Mouse (Mus musculus) neural tube, embryonic 12.5 days (tissue): Measurements from ENCODE around the gene Ublcp1. TPM values are rescaled to one million over a fixed set of nuclear protein-coding genes. Genes with fewer than 3 reads are reported as not detected.

Source experiments
- ATAC-seq: fragments of 200-750 bp; cut with Nextera tagmentation; 2 replicates; pipeline ENCODE4 v1.8.0; 2017; ENCODE audit warnings: low read depth, mild to moderate bottlenecking, moderate TSS enrichment, moderate library complexity; ENCODE audit not compliant: low FRiP score
- H3K27ac ChIP-seq: fragments of 300-500 bp; sonication (generic); 2 replicates; pipeline ENCODE4 v1.5.1; 2016
- H3K27me3 ChIP-seq: fragments of 300-500 bp; sonication (generic); replicated peaks from 2 replicates; pipeline ENCODE4 v1.6.1; 2016; ENCODE audit warnings: mild to moderate bottlenecking
- H3K36me3 ChIP-seq: fragments of 300-500 bp; sonication (generic); 2 replicates; pipeline ENCODE4 v1.6.1; 2016; ENCODE audit warnings: mild to moderate bottlenecking
- H3K4me1 ChIP-seq: fragments of 300-500 bp; sonication (generic); 2 replicates; pipeline ENCODE4 v1.6.1; 2016
- H3K4me2 ChIP-seq: fragments of 300-500 bp; sonication (generic); replicated peaks from 2 replicates; pipeline ENCODE4 v1.6.1; 2016; ENCODE audit warnings: mild to moderate bottlenecking
- H3K4me3 ChIP-seq: fragments of 300-500 bp; sonication (generic); 2 replicates; pipeline ENCODE4 v1.5.1; 2016
- H3K9ac ChIP-seq: fragments of 300-500 bp; sonication (generic); 2 replicates; pipeline ENCODE4 v1.6.1; 2016; ENCODE audit warnings: mild to moderate bottlenecking
- H3K9me3 ChIP-seq: fragments of 300-500 bp; sonication (generic); 2 replicates; pipeline ENCODE4 v1.6.1; 2016; ENCODE audit warnings: mild to moderate bottlenecking
- WGBS: fragments of 180-500 bp; shearing (Covaris S2); methylation state at CpG from one replicate; pipeline ENCODE4 v1.1.7; 2016; 5-methylcytosine and 5-hydroxymethylcytosine counted together
- polyA plus RNA-seq: library from polyadenylated mRNA; unstranded; fragments of >200 nt; fragmentation: Nextera tagmentation; extraction: Ambion mirVana; gene quantifications from 2 replicates; pipeline ENCODE4 v1.2.1, GENCODE M21; 2016

Ublcp1 gene
- 65.9 and 70.8 TPM in 2 replicates for polyA plus RNA-seq

- peak within 1 kb of the TSS; percentile 65 for H3K27ac ChIP-seq
- WGBS, result under 1% methylated on average over 54 of the region's 54 CpGs
- peak within 1 kb of the TSS; percentile 74 for H3K9ac ChIP-seq
- peak within 1 kb of the TSS; percentile 93 for H3K4me2 ChIP-seq
- H3K27me3 ChIP-seq, result no peaks in the 10 kb centered on the region
- peak within 1 kb of the TSS; percentile 65 for H3K4me3 ChIP-seq
- H3K9me3 ChIP-seq, result no peaks in the 10 kb centered on the region
- H3K36me3 ChIP-seq, result no peaks in the 10 kb centered on the region
- ATAC-seq, result peak; percentile 94
- peaks cover 12% of the 10 kb centered on the region for H3K4me1 ChIP-seq
Measured at GRCm38 (mm10) chr11:44470432-44471336, at the start of gene Ublcp1. Gene Ublcp1 (minus strand): TSS chr11:44470498.

- Histone ChIP-seq H3K4me3 (peak overlapping the region; percentile 98), H3K27me3 (no peaks in the 10 kb centered on the region), H3K36me3 (no peaks in the 10 kb centered on the region), H3K27ac (peak overlapping the region; percentile 87), H3K9ac (peak overlapping the region; percentile 97), H3K9me3 (no peaks in the 10 kb centered on the region), H3K4me1 (peaks cover 16% of the 10 kb centered on the region), H3K4me2 (peak overlapping the region; percentile 86)
- peak; percentile 79 for ATAC-seq
- under 1% methylated on average over 55 of the region's 61 CpGs for WGBS
Measured at GRCm38 (mm10) chr11:44519096-44519949, 49.0 kb upstream of the Ublcp1 start.

- no peaks in the 10 kb centered on the region for H3K27me3 ChIP-seq
- H3K9me3 ChIP-seq, result no peaks in the 10 kb centered on the region
- peak within 1 kb of the TSS; percentile 98 for H3K4me3 ChIP-seq
- ATAC-seq, result peak; percentile 86
- peaks cover 16% of the 10 kb centered on the region for H3K4me1 ChIP-seq
- peak within 1 kb of the TSS; percentile 86 for H3K4me2 ChIP-seq
- WGBS, result under 1% methylated on average over 70 of the region's 70 CpGs
- no peaks in the 10 kb centered on the region for H3K36me3 ChIP-seq
- peak within 1 kb of the TSS; percentile 97 for H3K9ac ChIP-seq
- peak within 1 kb of the TSS; percentile 87 for H3K27ac ChIP-seq
Measured at GRCm38 (mm10) chr11:44518281-44519095, 48.2 kb upstream of the Ublcp1 start, which contains the start of gene Rnf145. Gene Rnf145 (plus strand): TSS chr11:44518964.

- Histone ChIP-seq H3K27ac (no peak overlapping the region), H3K27me3 (no peaks in the 10 kb centered on the region), H3K4me1 (peaks cover 16% of the 10 kb centered on the region), H3K9me3 (no peaks in the 10 kb centered on the region), H3K4me2 (peak overlapping the region; percentile 86), H3K36me3 (no peaks in the 10 kb centered on the region), H3K9ac (0 out of 2 replicates have a peak overlapping the region, but pooled peaks have one; percentile 97), H3K4me3 (no peak overlapping the region)
- no peak for ATAC-seq
- WGBS, result 48% methylated on average over 6 of the region's 6 CpGs
Measured at GRCm38 (mm10) chr11:44517561-44518280, 47.4 kb upstream of the Ublcp1 start.

GRCm38 (mm10) chr11:44516362-44516761 is 46.1 kb upstream of the Ublcp1 start:
- 45% methylated on average over 1 of the region's 1 CpGs for WGBS
- Histone ChIP-seq H3K27ac (no peak overlapping the region), H3K9ac (no peak overlapping the region), H3K9me3 (no peaks in the 10 kb centered on the region), H3K4me2 (no peak overlapping the region), H3K27me3 (no peaks in the 10 kb centered on the region), H3K4me3 (no peak overlapping the region), H3K36me3 (no peaks in the 10 kb centered on the region), H3K4me1 (peaks cover 11% of the 10 kb centered on the region)
- no peak for ATAC-seq

GRCm38 (mm10) chr11:44514666-44515065 is 44.4 kb upstream of the Ublcp1 start:
- 53% methylated on average over 2 of the region's 2 CpGs for WGBS
- no peak overlapping the region for H3K27ac ChIP-seq
- H3K9ac ChIP-seq, result no peak overlapping the region
- no peaks in the 10 kb centered on the region for H3K27me3 ChIP-seq
- no peak for ATAC-seq
- H3K4me3 ChIP-seq, result no peak overlapping the region
- H3K36me3 ChIP-seq, result no peaks in the 10 kb centered on the region
- no peak overlapping the region for H3K4me2 ChIP-seq
- 0 out of 2 replicates have a peak, but pooled peaks cover 7% of the 10 kb centered on the region for H3K4me1 ChIP-seq
- no peaks in the 10 kb centered on the region for H3K9me3 ChIP-seq

GRCm38 (mm10) chr11:44513026-44513422 is 42.7 kb upstream of the Ublcp1 start:
- H3K4me1 ChIP-seq, result 0 out of 2 replicates have a peak, but pooled peaks cover 2% of the 10 kb centered on the region
- no peaks in the 10 kb centered on the region for H3K36me3 ChIP-seq
- no peak overlapping the region for H3K27ac ChIP-seq
- no peak overlapping the region for H3K9ac ChIP-seq
- ATAC-seq, result no peak
- H3K27me3 ChIP-seq, result no peaks in the 10 kb centered on the region
- H3K9me3 ChIP-seq, result no peaks in the 10 kb centered on the region
- 55% methylated on average over 2 of the region's 2 CpGs for WGBS
- no peak overlapping the region for H3K4me2 ChIP-seq
- no peak overlapping the region for H3K4me3 ChIP-seq

- WGBS, result 86% methylated on average over 14 of the region's 14 CpGs
- H3K4me1 ChIP-seq, result no peaks in the 10 kb centered on the region
- no peak overlapping the region for H3K4me2 ChIP-seq
- H3K9me3 ChIP-seq, result no peaks in the 10 kb centered on the region
- no peak overlapping the region for H3K4me3 ChIP-seq
- H3K27ac ChIP-seq, result no peak overlapping the region
- no peaks in the 10 kb centered on the region for H3K27me3 ChIP-seq
- H3K36me3 ChIP-seq, result no peaks in the 10 kb centered on the region
- ATAC-seq, result no peak
- no peak overlapping the region for H3K9ac ChIP-seq
Measured at GRCm38 (mm10) chr11:44512044-44513025, 42.0 kb upstream of the Ublcp1 start.

- H3K27me3 ChIP-seq, result no peaks in the 10 kb centered on the region
- no peak overlapping the region for H3K4me3 ChIP-seq
- no peaks in the 10 kb centered on the region for H3K4me1 ChIP-seq
- H3K9me3 ChIP-seq, result no peaks in the 10 kb centered on the region
- no peak for ATAC-seq
- no peak overlapping the region for H3K4me2 ChIP-seq
- H3K36me3 ChIP-seq, result no peaks in the 10 kb centered on the region
- H3K9ac ChIP-seq, result no peak overlapping the region
- no peak overlapping the region for H3K27ac ChIP-seq
- WGBS, result 79% methylated on average over 7 of the region's 7 CpGs
Measured at GRCm38 (mm10) chr11:44510371-44510770, 40.1 kb upstream of the Ublcp1 start.

- Histone ChIP-seq H3K36me3 (no peaks in the 10 kb centered on the region), H3K9ac (no peak overlapping the region), H3K4me1 (no peaks in the 10 kb centered on the region), H3K27me3 (no peaks in the 10 kb centered on the region), H3K9me3 (no peaks in the 10 kb centered on the region), H3K4me3 (no peak overlapping the region), H3K4me2 (no peak overlapping the region), H3K27ac (no peak overlapping the region)
- WGBS, result 92% methylated on average over 2 of the region's 2 CpGs
- ATAC-seq, result no peak
Measured at GRCm38 (mm10) chr11:44509906-44510305, 39.6 kb upstream of the Ublcp1 start.
